Mouse (Mus musculus) ES-Bruce4 (cell line): ENCODE measurements at regions not wholly inside any gene's neighbourhood (a gene's known extent, or its start where the extent isn't known, plus 50 kb on each side); places are given as distances from the start of the nearest gene placed in this dataset.

Source experiments
- H3K27ac ChIP-seq: 2 replicates; pipeline ENCODE4 v1.5.1; 2012; ENCODE audit warnings: low read length, inconsistent platforms; ENCODE audit not compliant: insufficient read depth
- H3K27me3 ChIP-seq: 2 replicates; pipeline ENCODE4 v1.6.1; 2012; ENCODE audit warnings: mild to moderate bottlenecking, low read length, inconsistent platforms; ENCODE audit not compliant: control insufficient read depth, poor library complexity, insufficient read depth, severe bottlenecking
- H3K36me3 ChIP-seq: 2 replicates; pipeline ENCODE4 v1.6.1; 2012; ENCODE audit warnings: inconsistent platforms, mild to moderate bottlenecking, low read length, moderate library complexity; ENCODE audit not compliant: control insufficient read depth, poor library complexity, insufficient read depth, severe bottlenecking
- H3K4me1 ChIP-seq: one replicate; pipeline ENCODE4 v1.8.1; 2011; ENCODE audit warnings: low read length; ENCODE audit not compliant: control insufficient read depth, insufficient read depth
- H3K4me3 ChIP-seq: 2 replicates; pipeline ENCODE4 v1.5.1; 2011; ENCODE audit warnings: low read depth, mild to moderate bottlenecking, low read length
- H3K9ac ChIP-seq: 2 replicates; pipeline ENCODE4 v1.6.1; 2012; ENCODE audit warnings: low read depth, mild to moderate bottlenecking, inconsistent platforms; ENCODE audit not compliant: poor library complexity, severe bottlenecking
- H3K9me3 ChIP-seq: replicated peaks from 2 replicates; pipeline ENCODE4 v1.6.1; 2012; ENCODE audit warnings: mild to moderate bottlenecking, low read length, inconsistent platforms; ENCODE audit not compliant: control insufficient read depth, poor library complexity, insufficient read depth, severe bottlenecking
- CTCF ChIP-seq: IDR thresholded peaks from one replicate; pipeline ENCODE4 v1.8.1; 2011; ENCODE audit warnings: low read depth, low read length
- EP300 ChIP-seq: IDR thresholded peaks from 2 replicates; pipeline ENCODE4 v1.6.1; 2011; ENCODE audit warnings: low read depth, low read length; ENCODE audit not compliant: insufficient read depth
- POLR2A ChIP-seq: IDR thresholded peaks from one replicate; pipeline ENCODE4 v1.8.1; 2011; ENCODE audit warnings: low read length; ENCODE audit not compliant: insufficient read depth

- Histone ChIP-seq H3K9me3 (peaks cover 3% of the 10 kb centered on the region; the same call in 1 of the 2 replicates), H3K36me3 (no peaks in the 10 kb centered on the region), H3K9ac (no peak overlapping the region), H3K27me3 (no peaks in the 10 kb centered on the region), H3K4me3 (no peak overlapping the region), H3K4me1 (no peaks in the 10 kb centered on the region), H3K27ac (no peak overlapping the region)
- no peak for TF ChIP-seq POLR2A
- no peak for TF ChIP-seq EP300
- TF ChIP-seq CTCF, result no peak
Observed at GRCm38 (mm10) chr6:144929262-144929855, 146.6 kb downstream of the Bcat1 start.

DNA sequence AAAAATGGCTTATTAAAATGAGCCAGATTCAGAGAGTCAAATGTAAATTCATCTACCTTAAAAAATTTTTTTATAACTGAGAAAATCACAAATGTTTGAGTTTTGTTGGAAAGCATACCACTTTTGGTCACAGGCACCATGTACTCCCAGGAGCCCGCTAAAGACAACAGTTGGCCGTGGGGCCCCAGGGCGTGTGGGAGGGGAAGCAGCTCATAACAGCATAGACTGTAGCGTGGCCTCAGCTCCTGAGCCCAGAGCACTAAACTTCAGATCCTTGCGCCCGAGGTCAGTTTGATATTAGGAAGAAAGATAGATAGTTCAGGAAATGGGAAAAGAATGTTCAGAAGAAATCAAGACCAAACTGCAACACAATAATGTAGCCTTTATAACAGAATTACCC is 145.8 kb upstream of the Sox5 start:
- H3K27ac ChIP-seq, result no peak overlapping the region
- peaks cover 3% of the 10 kb centered on the region; the same call in 1 of the 2 replicates for H3K9me3 ChIP-seq
- no peaks in the 10 kb centered on the region for H3K27me3 ChIP-seq
- H3K4me3 ChIP-seq, result no peak overlapping the region
- TF ChIP-seq CTCF (no peak), POLR2A (no peak), EP300 (no peak)
- H3K4me1 ChIP-seq, result no peaks in the 10 kb centered on the region
- no peaks in the 10 kb centered on the region for H3K36me3 ChIP-seq
- no peak overlapping the region for H3K9ac ChIP-seq

DNA sequence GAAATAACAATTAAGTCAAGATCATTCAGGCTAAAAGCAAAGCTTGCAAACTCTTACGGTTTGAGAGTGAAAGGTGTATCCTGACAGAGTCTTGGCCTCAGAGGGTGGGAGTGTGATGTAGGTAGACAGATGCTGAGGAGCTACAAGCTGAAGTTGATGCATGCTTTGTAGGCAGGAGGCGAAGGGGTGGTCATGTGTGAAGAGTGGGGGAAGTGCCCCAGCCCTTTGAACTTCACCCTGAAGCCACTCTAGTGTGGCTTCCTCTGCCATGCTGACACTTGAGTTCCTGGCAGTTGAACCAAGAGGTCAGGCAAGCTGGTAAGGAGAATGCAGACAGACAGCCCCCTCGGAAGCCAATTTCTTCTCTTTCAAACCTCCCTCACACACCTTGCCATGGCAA is 141.0 kb upstream of the Sox5 start:
- no peak for TF ChIP-seq EP300
- no peak for TF ChIP-seq POLR2A
- no peak for TF ChIP-seq CTCF
- H3K27ac ChIP-seq, result no peak overlapping the region
- no peaks in the 10 kb centered on the region for H3K27me3 ChIP-seq
- H3K36me3 ChIP-seq, result no peaks in the 10 kb centered on the region
- no peak overlapping the region for H3K4me3 ChIP-seq
- H3K4me1 ChIP-seq, result no peaks in the 10 kb centered on the region
- H3K9ac ChIP-seq, result no peak overlapping the region
- H3K9me3 ChIP-seq, result no peaks in the 10 kb centered on the region

DNA sequence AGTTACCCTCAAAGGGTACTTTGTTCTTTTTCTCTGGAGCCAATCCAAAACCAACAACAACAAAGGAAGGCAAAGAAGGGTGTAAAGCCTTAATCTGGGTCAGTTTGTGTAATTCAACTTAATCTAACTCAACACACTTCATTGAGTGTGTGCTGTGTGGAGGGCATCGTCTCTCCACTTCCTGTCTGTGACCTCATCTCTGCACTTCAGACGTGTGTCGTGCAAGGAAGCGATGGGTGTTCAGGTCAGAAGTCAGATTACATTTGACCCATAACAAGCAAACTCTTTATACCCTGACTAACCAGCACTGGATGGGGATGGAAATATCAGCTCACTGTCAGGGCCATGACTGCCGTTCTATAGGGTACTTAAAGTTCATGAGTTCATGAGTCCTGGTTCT is 138.0 kb upstream of the Sox5 start:
- TF ChIP-seq CTCF (no peak), EP300 (no peak), POLR2A (no peak)
- H3K9me3 ChIP-seq, result no peaks in the 10 kb centered on the region
- no peak overlapping the region for H3K9ac ChIP-seq
- no peak overlapping the region for H3K4me3 ChIP-seq
- H3K4me1 ChIP-seq, result no peaks in the 10 kb centered on the region
- no peak overlapping the region for H3K27ac ChIP-seq
- no peaks in the 10 kb centered on the region for H3K27me3 ChIP-seq
- H3K36me3 ChIP-seq, result no peaks in the 10 kb centered on the region

GRCm38 (mm10) chr6:144917128-144917527 is 135.4 kb upstream of the Sox5 start:
- TF ChIP-seq EP300, result no peak
- TF ChIP-seq CTCF, result no peak
- TF ChIP-seq POLR2A, result no peak
- Histone ChIP-seq H3K9me3 (no peaks in the 10 kb centered on the region), H3K4me1 (no peaks in the 10 kb centered on the region), H3K27me3 (no peaks in the 10 kb centered on the region), H3K36me3 (no peaks in the 10 kb centered on the region), H3K4me3 (no peak overlapping the region), H3K9ac (no peak overlapping the region), H3K27ac (no peak overlapping the region)

DNA sequence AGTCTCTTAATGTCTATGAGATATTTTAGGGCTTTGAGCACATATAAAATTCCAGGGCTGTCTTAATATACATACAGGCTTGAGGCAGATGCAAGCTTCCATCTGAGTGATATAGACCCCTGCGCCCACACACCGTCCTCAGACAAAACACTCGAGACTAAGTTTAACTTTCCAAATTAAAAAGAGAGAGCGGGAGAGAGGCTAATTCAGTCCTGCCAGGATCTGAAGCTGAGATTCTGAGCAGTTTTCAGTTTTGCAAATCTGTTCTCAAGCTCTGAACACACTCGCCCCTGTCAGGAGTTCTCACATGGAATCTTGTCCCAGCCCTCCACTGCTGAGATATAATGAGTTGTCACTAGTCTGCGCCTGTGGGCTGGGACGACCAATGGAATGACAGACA is 130.0 kb upstream of the Sox5 start:
- Histone ChIP-seq H3K4me1 (no peaks in the 10 kb centered on the region), H3K36me3 (no peaks in the 10 kb centered on the region), H3K27me3 (no peaks in the 10 kb centered on the region), H3K27ac (no peak overlapping the region), H3K9me3 (no peaks in the 10 kb centered on the region), H3K4me3 (no peak overlapping the region), H3K9ac (no peak overlapping the region)
- TF ChIP-seq CTCF (no peak), POLR2A (no peak), EP300 (no peak)

DNA sequence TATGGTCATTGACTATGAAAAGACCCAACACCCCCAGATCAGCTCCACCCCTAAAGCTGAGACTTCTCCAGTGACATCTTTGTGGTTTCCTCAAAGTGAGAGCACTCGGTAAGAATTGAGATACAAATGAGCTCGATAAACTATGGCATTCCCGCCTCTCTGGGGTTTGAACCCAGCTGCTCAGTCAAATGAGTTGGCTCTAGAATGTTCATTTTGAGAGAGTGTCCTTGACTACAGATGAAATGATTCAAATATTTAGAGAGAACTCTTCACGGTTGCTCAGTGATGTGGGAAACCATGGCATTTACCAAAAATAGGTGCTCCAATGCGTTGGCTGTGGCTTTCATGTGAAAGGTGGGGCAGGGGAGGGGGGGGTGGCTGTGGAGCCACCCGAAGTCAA is 128.6 kb upstream of the Sox5 start:
- no peak for TF ChIP-seq CTCF
- no peaks in the 10 kb centered on the region for H3K9me3 ChIP-seq
- no peak overlapping the region for H3K9ac ChIP-seq
- H3K36me3 ChIP-seq, result no peaks in the 10 kb centered on the region
- H3K27ac ChIP-seq, result no peak overlapping the region
- no peaks in the 10 kb centered on the region for H3K4me1 ChIP-seq
- no peaks in the 10 kb centered on the region for H3K27me3 ChIP-seq
- no peak overlapping the region for H3K4me3 ChIP-seq
